Mouse (Mus musculus) intestine, embryonic 16.5 days (tissue): ENCODE results near the gene Ddx27. TPM values are rescaled to one million over a fixed set of nuclear protein-coding genes. Genes with fewer than 3 reads are reported as not detected.

Experiments used
- ATAC-seq: fragments of 200-750 bp; cut with Nextera tagmentation; 2 replicates; pipeline ENCODE4 v1.8.0; 2017; ENCODE audit warnings: moderate TSS enrichment, moderate library complexity
- H3K27ac ChIP-seq: fragments of 300-500 bp; sonication (generic); 2 replicates; pipeline ENCODE4 v1.5.1; 2014; ENCODE audit warnings: mild to moderate bottlenecking, low read length
- H3K27me3 ChIP-seq: fragments of 300-500 bp; sonication (generic); replicated peaks from 2 replicates; pipeline ENCODE4 v1.6.1; 2014; ENCODE audit warnings: low read length, control low read depth, mixed read lengths; ENCODE audit not compliant: control insufficient read depth, insufficient read depth
- H3K36me3 ChIP-seq: fragments of 300-500 bp; sonication (generic); 2 replicates; pipeline ENCODE4 v1.6.1; 2014; ENCODE audit warnings: low read length, control low read depth; ENCODE audit not compliant: control insufficient read depth, insufficient read depth
- H3K4me1 ChIP-seq: fragments of 300-500 bp; sonication (generic); 2 replicates; pipeline ENCODE4 v1.6.1; 2014; ENCODE audit warnings: low read length, control low read depth, mixed read lengths; ENCODE audit not compliant: control insufficient read depth, insufficient read depth
- H3K4me2 ChIP-seq: fragments of 300-500 bp; sonication (generic); 2 replicates; pipeline ENCODE4 v1.6.1; 2014; ENCODE audit warnings: low read depth, low read length, control low read depth
- H3K4me3 ChIP-seq: fragments of 300-500 bp; sonication (generic); 2 replicates; pipeline ENCODE4 v1.5.1; 2014; ENCODE audit warnings: mild to moderate bottlenecking, low read length
- H3K9ac ChIP-seq: fragments of 300-500 bp; sonication (generic); 2 replicates; pipeline ENCODE4 v1.6.1; 2014; ENCODE audit warnings: low read depth, low read length
- H3K9me3 ChIP-seq: fragments of 300-500 bp; sonication (generic); 2 replicates; pipeline ENCODE4 v1.6.1; 2016; ENCODE audit warnings: low read length, control low read depth; ENCODE audit not compliant: control insufficient read depth
- WGBS: fragments of 180-500 bp; shearing (Covaris S2); extraction: QIAGEN DNeasy Blood & Tissue Kit; methylation state at CpG from one replicate; pipeline ENCODE4 v1.1.7; 2014; 5-methylcytosine and 5-hydroxymethylcytosine counted together
- polyA plus RNA-seq: library from polyadenylated mRNA; unstranded; fragments of >200 nt; fragmentation: Nextera tagmentation; extraction: Ambion mirVana; gene quantifications from 2 replicates; pipeline ENCODE4 v1.2.1, GENCODE M21; 2015

Gene Ddx27
- polyA plus RNA-seq, 1 experiment from 2014 or later: 45.7 TPM

- Histone ChIP-seq H3K27me3 (no peaks in the 10 kb centered on the region), H3K4me3 (no peak overlapping the region), H3K36me3 (no peaks in the 10 kb centered on the region), H3K27ac (no peak overlapping the region), H3K9me3 (no peaks in the 10 kb centered on the region), H3K4me1 (peaks cover 8% of the 10 kb centered on the region), H3K4me2 (no peak overlapping the region), H3K9ac (no peak overlapping the region)
- ATAC-seq: no peak
- WGBS: 86% methylated on average over 11 of the region's 11 CpGs
Observed at GRCm38 (mm10) chr2:167077199-167077962, 62.4 kb downstream of the Ddx27 start.

- no peaks in the 10 kb centered on the region for H3K27me3 ChIP-seq
- H3K4me1 ChIP-seq: peaks cover 8% of the 10 kb centered on the region
- H3K4me2 ChIP-seq: no peak overlapping the region
- no peak overlapping the region for H3K4me3 ChIP-seq
- H3K36me3 ChIP-seq: no peaks in the 10 kb centered on the region
- H3K9me3 ChIP-seq: no peaks in the 10 kb centered on the region
- H3K9ac ChIP-seq: 0 out of 2 replicates have a peak overlapping the region, but pooled peaks have one; percentile 30
- 35% methylated on average over 7 of the region's 7 CpGs for WGBS
- H3K27ac ChIP-seq: no peak overlapping the region
- ATAC-seq: peak; percentile 38; the same call in 1 of the 2 replicates
Observed at GRCm38 (mm10) chr2:167078486-167078885, 63.5 kb downstream of the Ddx27 start.

- H3K4me1 ChIP-seq: peaks cover 8% of the 10 kb centered on the region
- H3K9ac ChIP-seq: 0 out of 2 replicates have a peak overlapping the region, but pooled peaks have one; percentile 30
- 48% methylated on average over 9 of the region's 9 CpGs for WGBS
- peak; percentile 67 for ATAC-seq
- H3K4me2 ChIP-seq: no peak overlapping the region
- no peaks in the 10 kb centered on the region for H3K9me3 ChIP-seq
- no peaks in the 10 kb centered on the region for H3K36me3 ChIP-seq
- H3K27me3 ChIP-seq: no peaks in the 10 kb centered on the region
- no peak overlapping the region for H3K27ac ChIP-seq
- H3K4me3 ChIP-seq: no peak overlapping the region
Observed at GRCm38 (mm10) chr2:167078931-167079495, 64.0 kb downstream of the Ddx27 start.

- H3K9ac ChIP-seq: no peak overlapping the region
- WGBS: 53% methylated on average over 18 of the region's 18 CpGs
- H3K36me3 ChIP-seq: no peaks in the 10 kb centered on the region
- no peaks in the 10 kb centered on the region for H3K27me3 ChIP-seq
- no peak overlapping the region for H3K27ac ChIP-seq
- ATAC-seq: 0 out of 2 replicates have a peak, but pooled peaks have one; percentile 26
- no peak overlapping the region for H3K4me2 ChIP-seq
- peaks cover 8% of the 10 kb centered on the region for H3K4me1 ChIP-seq
- H3K9me3 ChIP-seq: no peaks in the 10 kb centered on the region
- H3K4me3 ChIP-seq: no peak overlapping the region
Observed at GRCm38 (mm10) chr2:167079535-167080257, 64.7 kb downstream of the Ddx27 start.

GRCm38 (mm10) chr2:167080387-167080786 is 65.4 kb downstream of the Ddx27 start:
- Histone ChIP-seq H3K9me3 (no peaks in the 10 kb centered on the region), H3K27me3 (no peaks in the 10 kb centered on the region), H3K36me3 (no peaks in the 10 kb centered on the region), H3K4me1 (peaks cover 8% of the 10 kb centered on the region), H3K4me2 (no peak overlapping the region), H3K4me3 (no peak overlapping the region), H3K9ac (no peak overlapping the region), H3K27ac (no peak overlapping the region)
- ATAC-seq: no peak
- WGBS: 69% methylated on average over 3 of the region's 3 CpGs

GRCm38 (mm10) chr2:167081135-167081534 is 66.1 kb downstream of the Ddx27 start:
- H3K4me1 ChIP-seq: peaks cover 8% of the 10 kb centered on the region

GRCm38 (mm10) chr2:167081639-167082038 is 66.6 kb downstream of the Ddx27 start:
- ATAC-seq: 0 out of 2 replicates have a peak, but pooled peaks have one; percentile 21

More at GRCm38 (mm10) chr2:167081135-167081534, 66.1 kb downstream of the Ddx27 start:
- Histone ChIP-seq H3K4me3 (no peak overlapping the region), H3K4me2 (no peak overlapping the region), H3K27me3 (no peaks in the 10 kb centered on the region), H3K27ac (no peak overlapping the region), H3K9ac (no peak overlapping the region), H3K9me3 (no peaks in the 10 kb centered on the region), H3K36me3 (no peaks in the 10 kb centered on the region)
- 58% methylated on average over 6 of the region's 6 CpGs for WGBS
- ATAC-seq: no peak

More at GRCm38 (mm10) chr2:167081639-167082038, 66.6 kb downstream of the Ddx27 start:
- WGBS: 17% methylated on average over 4 of the region's 4 CpGs
- peaks cover 8% of the 10 kb centered on the region for H3K4me1 ChIP-seq
- no peaks in the 10 kb centered on the region for H3K9me3 ChIP-seq
- no peak overlapping the region for H3K4me2 ChIP-seq
- no peaks in the 10 kb centered on the region for H3K27me3 ChIP-seq
- H3K27ac ChIP-seq: no peak overlapping the region
- no peak overlapping the region for H3K9ac ChIP-seq
- H3K36me3 ChIP-seq: no peaks in the 10 kb centered on the region
- H3K4me3 ChIP-seq: no peak overlapping the region
